Mouse (Mus musculus): ENCODE measurements at regions not wholly inside any gene's neighbourhood (a gene's known extent, or its start where the extent isn't known, plus 50 kb on each side); places are given as distances from the start of the nearest gene placed in this dataset.

- Histone ChIP-seq H3K27ac (replicated peaks) (no peak overlapping the region), H3K27me3 (no peaks in the 10 kb centered on the region), H3K36me3 (no peaks in the 10 kb centered on the region), H3K9me3 (replicated peaks) (no peaks in the 10 kb centered on the region), H3K4me1 (no peaks in the 10 kb centered on the region), H3K9ac (no peak overlapping the region), H3K4me3 (replicated peaks) (no peak overlapping the region), H3K4me2 (replicated peaks) (no peak overlapping the region)
- WGBS: 88% methylated on average over 5 of the region's 5 CpGs
- ATAC-seq (ENCODE audit: insufficient number of reproducible peaks, low FRiP score, low TSS enrichment, low read depth): no peak
Measured at GRCm38 (mm10) chr2:79124272-79124976, 130.8 kb upstream of the Itga4 start.

GRCm38 (mm10) chr2:79126170-79126879 is 128.9 kb upstream of the Itga4 start:
- H3K36me3 ChIP-seq: no peaks in the 10 kb centered on the region
- H3K27me3 ChIP-seq: no peaks in the 10 kb centered on the region
- no peak for ATAC-seq (ENCODE audit: insufficient number of reproducible peaks, low FRiP score, low TSS enrichment, low read depth)
- no peak overlapping the region for H3K9ac ChIP-seq
- no peak overlapping the region for H3K4me3 ChIP-seq (replicated peaks)
- H3K9me3 ChIP-seq (replicated peaks): no peaks in the 10 kb centered on the region
- H3K4me1 ChIP-seq: no peaks in the 10 kb centered on the region
- 48% methylated on average over 6 of the region's 6 CpGs for WGBS
- no peak overlapping the region for H3K4me2 ChIP-seq (replicated peaks)
- H3K27ac ChIP-seq (replicated peaks): no peak overlapping the region

GRCm38 (mm10) chr2:79126996-79127741 is 128.1 kb upstream of the Itga4 start:
- 71% methylated on average over 6 of the region's 6 CpGs for WGBS
- Histone ChIP-seq H3K9me3 (replicated peaks) (no peaks in the 10 kb centered on the region), H3K4me1 (no peaks in the 10 kb centered on the region), H3K27me3 (no peaks in the 10 kb centered on the region), H3K4me2 (replicated peaks) (no peak overlapping the region), H3K4me3 (replicated peaks) (no peak overlapping the region), H3K36me3 (no peaks in the 10 kb centered on the region), H3K27ac (replicated peaks) (no peak overlapping the region), H3K9ac (no peak overlapping the region)
- no peak for ATAC-seq (ENCODE audit: insufficient number of reproducible peaks, low FRiP score, low TSS enrichment, low read depth)

- no peaks in the 10 kb centered on the region for H3K36me3 ChIP-seq
- H3K27ac ChIP-seq (replicated peaks): no peak overlapping the region
- no peak for ATAC-seq (ENCODE audit: insufficient number of reproducible peaks, low FRiP score, low TSS enrichment, low read depth)
- no peaks in the 10 kb centered on the region for H3K9me3 ChIP-seq (replicated peaks)
- WGBS: 86% methylated on average over 1 of the region's 1 CpGs
- no peak overlapping the region for H3K9ac ChIP-seq
- H3K4me3 ChIP-seq (replicated peaks): no peak overlapping the region
- H3K4me1 ChIP-seq: no peaks in the 10 kb centered on the region
- no peak overlapping the region for H3K4me2 ChIP-seq (replicated peaks)
- no peaks in the 10 kb centered on the region for H3K27me3 ChIP-seq
Measured at GRCm38 (mm10) chr2:79127822-79128221, 127.4 kb upstream of the Itga4 start.

DNA sequence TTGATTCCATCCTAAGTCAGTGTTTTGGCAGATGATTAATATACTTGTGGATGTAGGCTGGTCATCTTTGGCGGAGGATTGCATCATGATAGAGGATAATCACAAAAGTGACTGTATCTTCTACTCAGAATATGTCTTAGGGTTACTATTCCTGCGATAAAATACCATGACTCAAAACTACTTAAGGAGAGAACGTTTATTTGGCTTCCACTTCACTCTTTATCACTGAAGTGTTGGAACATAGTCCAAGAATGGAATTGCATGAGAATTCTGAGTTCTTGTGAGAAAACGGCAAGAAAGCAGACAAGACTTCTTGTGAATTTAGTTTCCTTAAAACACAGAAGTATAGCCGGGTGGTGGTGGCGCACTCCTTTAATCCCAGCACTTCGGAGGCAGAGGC is 124.6 kb upstream of the Itga4 start:
- no peaks in the 10 kb centered on the region for H3K36me3 ChIP-seq
- no peak overlapping the region for H3K4me2 ChIP-seq (replicated peaks)
- no peaks in the 10 kb centered on the region for H3K9me3 ChIP-seq (replicated peaks)
- H3K27me3 ChIP-seq: no peaks in the 10 kb centered on the region
- ATAC-seq (ENCODE audit: insufficient number of reproducible peaks, low FRiP score, low TSS enrichment, low read depth): no peak
- no peaks in the 10 kb centered on the region for H3K4me1 ChIP-seq
- H3K4me3 ChIP-seq (replicated peaks): no peak overlapping the region
- 92% methylated on average over 7 of the region's 7 CpGs for WGBS
- no peak overlapping the region for H3K9ac ChIP-seq
- no peak overlapping the region for H3K27ac ChIP-seq (replicated peaks)

DNA sequence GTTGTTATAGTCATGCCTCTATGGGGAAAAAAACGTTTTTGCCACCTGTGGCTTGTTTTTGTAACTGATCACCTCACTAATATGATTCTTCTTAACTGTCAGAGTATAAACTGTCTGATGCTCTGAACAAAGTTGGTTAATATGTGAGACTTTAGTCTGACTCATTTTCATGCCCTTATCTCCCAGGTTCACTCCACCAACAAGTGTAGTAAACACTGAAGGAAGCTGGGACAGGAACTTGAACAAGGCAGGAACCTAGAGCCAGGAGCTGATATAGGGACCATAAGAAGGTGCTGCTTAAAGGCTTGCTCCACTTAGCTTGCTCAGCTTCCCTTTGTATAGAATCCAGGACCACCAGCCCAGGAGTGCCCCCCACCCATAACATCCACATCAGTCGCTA is 124.0 kb upstream of the Itga4 start:
- Histone ChIP-seq H3K27me3 (no peaks in the 10 kb centered on the region), H3K9ac (no peak overlapping the region), H3K4me2 (replicated peaks) (no peak overlapping the region), H3K4me3 (replicated peaks) (no peak overlapping the region), H3K9me3 (replicated peaks) (no peaks in the 10 kb centered on the region), H3K27ac (replicated peaks) (no peak overlapping the region), H3K36me3 (no peaks in the 10 kb centered on the region), H3K4me1 (no peaks in the 10 kb centered on the region)
- WGBS: 73% methylated on average over 2 of the region's 2 CpGs
- ATAC-seq (ENCODE audit: insufficient number of reproducible peaks, low FRiP score, low TSS enrichment, low read depth): no peak

DNA sequence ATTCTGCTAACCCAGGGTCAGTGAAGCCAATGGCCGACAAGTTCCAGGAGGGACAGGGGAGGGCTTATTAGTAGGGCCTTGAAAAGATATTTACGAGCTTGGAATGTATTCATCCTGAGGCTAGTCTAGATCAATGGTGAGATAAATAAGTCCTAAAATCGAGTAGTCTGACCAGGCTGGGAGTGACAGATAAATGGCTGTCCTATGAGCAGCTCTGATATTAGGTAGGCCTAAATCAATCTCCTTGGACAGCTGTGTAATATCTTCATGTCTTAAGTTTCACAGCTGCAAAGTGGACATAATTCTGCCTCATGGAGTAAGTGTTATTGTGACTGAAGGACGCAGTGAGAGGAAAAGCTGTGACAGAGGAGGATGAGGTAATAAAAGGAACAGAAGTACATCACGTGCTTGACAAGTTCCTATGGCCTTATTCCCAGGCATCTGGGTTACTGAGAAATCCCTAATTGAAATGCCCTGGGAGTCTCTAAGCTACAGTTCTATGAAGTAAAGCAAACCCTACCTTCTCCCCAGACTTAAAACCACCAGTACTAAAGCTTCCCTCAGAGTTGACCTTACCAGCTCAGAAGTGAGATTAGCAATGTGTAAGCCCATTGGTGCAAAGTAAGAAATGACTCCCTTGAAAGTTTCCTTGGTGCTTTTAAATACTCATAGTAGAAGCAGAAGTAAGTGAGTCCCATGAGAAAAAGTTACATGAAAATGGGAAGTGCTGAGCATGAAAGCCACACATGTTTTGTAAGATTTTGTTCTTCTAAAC is 123.3 kb upstream of the Itga4 start:
- H3K36me3 ChIP-seq: no peaks in the 10 kb centered on the region
- no peak for ATAC-seq (ENCODE audit: insufficient number of reproducible peaks, low FRiP score, low TSS enrichment, low read depth)

DNA sequence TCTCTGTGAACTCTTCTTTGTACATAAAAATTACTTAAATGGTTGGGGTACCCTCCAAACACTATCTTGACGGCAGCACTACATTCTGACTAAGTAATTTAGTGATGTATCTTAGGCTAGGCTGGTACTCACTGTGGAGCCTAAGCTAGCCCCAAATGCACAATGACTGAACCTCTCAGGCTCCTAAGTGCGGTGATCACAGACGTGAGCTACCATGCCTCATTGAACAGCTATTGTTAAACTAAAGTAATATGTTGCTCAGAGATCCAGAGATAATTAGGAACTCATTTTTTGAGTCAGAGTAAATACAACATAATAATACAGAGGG is 122.7 kb upstream of the Itga4 start:
- H3K9ac ChIP-seq: no peak overlapping the region
- no peak for ATAC-seq (ENCODE audit: insufficient number of reproducible peaks, low FRiP score, low TSS enrichment, low read depth)
- no peak overlapping the region for H3K4me3 ChIP-seq (replicated peaks)
- 86% methylated on average over 3 of the region's 3 CpGs for WGBS
- no peaks in the 10 kb centered on the region for H3K27me3 ChIP-seq
- H3K4me1 ChIP-seq: no peaks in the 10 kb centered on the region
- no peaks in the 10 kb centered on the region for H3K9me3 ChIP-seq (replicated peaks)
- H3K4me2 ChIP-seq (replicated peaks): no peak overlapping the region
- no peak overlapping the region for H3K27ac ChIP-seq (replicated peaks)
- no peaks in the 10 kb centered on the region for H3K36me3 ChIP-seq

More for the DNA sequence above, 123.3 kb upstream of the Itga4 start:
- Histone ChIP-seq H3K9ac (no peak overlapping the region), H3K4me3 (replicated peaks) (no peak overlapping the region), H3K4me2 (replicated peaks) (no peak overlapping the region), H3K9me3 (replicated peaks) (no peaks in the 10 kb centered on the region), H3K4me1 (no peaks in the 10 kb centered on the region), H3K27ac (replicated peaks) (no peak overlapping the region), H3K27me3 (no peaks in the 10 kb centered on the region)
- WGBS: 53% methylated on average over 5 of the region's 5 CpGs

GRCm38 (mm10) chr2:79134281-79134680 is 120.9 kb upstream of the Itga4 start:
- H3K9me3 ChIP-seq (replicated peaks): no peaks in the 10 kb centered on the region
- H3K36me3 ChIP-seq: no peaks in the 10 kb centered on the region
- no peaks in the 10 kb centered on the region for H3K4me1 ChIP-seq
- no peak overlapping the region for H3K27ac ChIP-seq (replicated peaks)
- no peaks in the 10 kb centered on the region for H3K27me3 ChIP-seq
- H3K9ac ChIP-seq: no peak overlapping the region
- no peak for ATAC-seq (ENCODE audit: insufficient number of reproducible peaks, low FRiP score, low TSS enrichment, low read depth)
- WGBS: 80% methylated on average over 5 of the region's 5 CpGs
- no peak overlapping the region for H3K4me3 ChIP-seq (replicated peaks)
- no peak overlapping the region for H3K4me2 ChIP-seq (replicated peaks)

- Histone ChIP-seq H3K4me2 (replicated peaks) (no peak overlapping the region), H3K9ac (no peak overlapping the region), H3K4me3 (replicated peaks) (no peak overlapping the region), H3K27me3 (no peaks in the 10 kb centered on the region), H3K4me1 (no peaks in the 10 kb centered on the region), H3K36me3 (no peaks in the 10 kb centered on the region), H3K9me3 (replicated peaks) (no peaks in the 10 kb centered on the region), H3K27ac (replicated peaks) (no peak overlapping the region)
- 90% methylated on average over 2 of the region's 2 CpGs for WGBS
- no peak for ATAC-seq (ENCODE audit: insufficient number of reproducible peaks, low FRiP score, low TSS enrichment, low read depth)
Measured at GRCm38 (mm10) chr2:79135986-79136385, 119.2 kb upstream of the Itga4 start.
